8 mouse cellular contexts compared by ENCODE assay signal in the genomic region with DNA sequence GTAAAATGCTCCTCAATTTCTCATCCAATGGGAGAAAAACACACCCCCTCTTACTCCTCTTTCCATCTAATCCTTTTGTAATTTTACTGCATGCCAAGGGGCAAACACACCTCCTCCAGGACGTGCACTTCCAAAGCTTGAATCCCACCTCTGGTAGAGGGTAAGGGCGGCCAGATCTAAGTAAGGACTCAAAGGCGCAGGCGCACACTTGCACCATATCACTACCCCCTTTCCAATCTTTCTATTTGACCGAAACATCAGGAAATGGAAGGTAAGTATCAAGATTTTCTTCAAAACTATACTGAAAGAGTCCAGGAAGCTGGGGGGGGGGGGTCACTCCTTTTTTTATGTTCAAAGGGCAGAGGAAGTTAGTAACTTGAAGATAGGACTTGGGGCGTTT. TPM values are rescaled to one million over a fixed set of nuclear protein-coding genes. Genes with fewer than 3 reads are reported as not detected.
A peak's percentile ranks its signal among the peaks of the same experiment; 100 is the strongest.
DNase-seq lines count a peak whose midpoint lies in the region; ATAC-seq and TF ChIP-seq lines count a peak whose summit lies in the region.

A gene (plus strand): TSS at position 109 of the 400 bp plus-strand sequence.

- WGBS in hindbrain, postnatal 0 days = 2% methylated on average over 6 of the region's 6 CpGs

- peak within 1 kb of the TSS; percentile 55 for H3K4me2 ChIP-seq in hindbrain, postnatal 0 days (ENCODE audit: low read depth, low read length)
- peak within 1 kb of the TSS; percentile 82 for H3K4me2 ChIP-seq in myocyte (ENCODE audit: low read depth)

- no peak for ATAC-seq in hindbrain, postnatal 0 days
- ATAC-seq in monocyte, adult 5-6 weeks (replicated peaks; ENCODE audit: insufficient number of reproducible peaks, low FRiP score, low TSS enrichment, poor library complexity, severe bottlenecking) = no peak
- no peak for ATAC-seq in activated CD4-positive, CD25-positive, alpha-beta regulatory T cell, adult 4 months

- peaks cover 85% of the 10 kb centered on the region for H3K27me3 ChIP-seq in hindbrain, postnatal 0 days (ENCODE audit: insufficient read depth, low read length)
- no peaks in the 10 kb centered on the region for H3K27me3 ChIP-seq in myocyte (ENCODE audit: control insufficient read depth, insufficient read depth, insufficient read length)

- H3K79me2 ChIP-seq in myocyte (ENCODE audit: control insufficient read depth, insufficient read depth) = no peaks in the 10 kb centered on the region

- no peak for DNase-seq in layer of hippocampus, adult 2 months (ENCODE audit: low spot score in 2 of 2)
- DNase-seq in layer of hippocampus, adult 8-10 months (ENCODE audit: low spot score in 2 of 2) = no peak
- DNase-seq in embryo, embryonic 9.5 days (ENCODE audit: extremely low spot score) = peak; percentile 39
- DNase-seq in hindbrain, postnatal 0 days (ENCODE audit: low spot score) = no peak
- no peak for DNase-seq in spleen, postnatal 4 days (ENCODE audit: low spot score in 2 of 2)

- peak within 1 kb of the TSS; percentile 48 for H3K4me3 ChIP-seq in layer of hippocampus, adult 2 months
- H3K4me3 ChIP-seq in hindbrain, postnatal 0 days (ENCODE audit: low read length) = peak within 1 kb of the TSS; percentile 34
- peak within 1 kb of the TSS; percentile 87 for H3K4me3 ChIP-seq in myocyte

- H3K9me3 ChIP-seq in hindbrain, postnatal 0 days (ENCODE audit: low read length) = no peaks in the 10 kb centered on the region

- H3K9ac ChIP-seq in hindbrain, postnatal 0 days (replicated peaks; ENCODE audit: low read length) = no peak within 1 kb of the TSS

- no peak within 1 kb of the TSS for H3K27ac ChIP-seq in layer of hippocampus, adult 2 months
- no peak within 1 kb of the TSS for H3K27ac ChIP-seq in hindbrain, postnatal 0 days

- no peak within 1 kb of the TSS for H3ac ChIP-seq in myocyte (ENCODE audit: control insufficient read depth, insufficient read length)

- TF ChIP-seq POLR2A in myocyte (IDR thresholded peaks at IDR 0.05; ENCODE audit: insufficient read length, low read depth) = no peak

- TF ChIP-seq CTCF in layer of hippocampus, adult 2 months (conservative IDR thresholded peaks at IDR 0.05) = no peak
- TF ChIP-seq CTCF in hindbrain, postnatal 0 days (IDR thresholded peaks at IDR 0.05; ENCODE audit: low read depth) = no peak

- 0 out of 2 replicates have a peak, but pooled peaks cover 2% of the 10 kb centered on the region for H3K4me1 ChIP-seq in hindbrain, postnatal 0 days (ENCODE audit: insufficient read depth, low read length)

- no peaks in the 10 kb centered on the region for H3K36me3 ChIP-seq in hindbrain, postnatal 0 days (ENCODE audit: insufficient read depth, low read length)
- H3K36me3 ChIP-seq in myocyte (ENCODE audit: control insufficient read depth, insufficient read depth) = no peaks in the 10 kb centered on the region

TF ChIP-seq in myocyte, 11 proteins besides CTCF, POLR2A, EP300 and RAD21:
- TF ChIP-seq SRF (IDR thresholded peaks at IDR 0.05; ENCODE audit: control insufficient read depth, insufficient read length, low read depth) (no peak), POLR2AphosphoS2 (IDR thresholded peaks at IDR 0.05; ENCODE audit: insufficient read length, low read depth) (no peak), MYOD1 (IDR thresholded peaks at IDR 0.05; ENCODE audit: control insufficient read depth in 1 of 3, insufficient read length in 2 of 3, low read depth in 2 of 3) (no peak), MYOG (IDR thresholded peaks at IDR 0.05; ENCODE audit: control insufficient read depth in 1 of 3, insufficient read depth in 1 of 3, insufficient read length in 2 of 3, low read depth in 2 of 3) (no peak), MAX (IDR thresholded peaks at IDR 0.05; ENCODE audit: low read depth) (no peak), TCF12 (IDR thresholded peaks at IDR 0.05; ENCODE audit: insufficient read depth, poor library complexity, severe bottlenecking) (no peak), TCF3 (IDR thresholded peaks at IDR 0.05; ENCODE audit: insufficient read length, low read depth) (no peak), REST (IDR thresholded peaks at IDR 0.05; ENCODE audit: insufficient read depth, insufficient read length) (no peak), CEBPB (IDR thresholded peaks at IDR 0.05; ENCODE audit: insufficient read depth, poor library complexity, severe bottlenecking) (no peak), E2F4 (IDR thresholded peaks at IDR 0.05; ENCODE audit: insufficient read depth) (no peak)
TF ChIP-seq in myocyte: peak in this region for 0.

RNA-seq across cellular contexts. Expression of the gene that starts here (rescaled TPM):
- 1 to 10 TPM; 1.6 to 2.0 TPM for total RNA-seq in layer of hippocampus, adult 2 months (2021)
- total RNA-seq in layer of hippocampus, adult 8-10 months (2022) = 1 to 10 TPM; 1.2 to 1.7 (median 1.4) TPM
- 3.9 and 4.4 TPM in 2 replicates for total RNA-seq in hindbrain, postnatal 0 days (2014; rRNA removed)
- 1.8 and 2.0 TPM in 2 replicates for polyA plus RNA-seq in hindbrain, postnatal 0 days (2015; fragmentation: Nextera tagmentation; extraction: Ambion mirVana)
- polyA plus RNA-seq in myocyte (2012; fragmentation: generic; extraction: Trizol) = 1.2 TPM
- not detected in 3 replicates for total RNA-seq in monocyte, adult 5-6 weeks (2017)
- polyA plus RNA-seq in activated CD4-positive, CD25-positive, alpha-beta regulatory T cell, adult 4 months (2017; shearing (Covaris generic)) = not detected

Comparison
In these comparisons a context has a peak if more than half of its experiments do, and no peak if none do; other contexts are left out.
1. H3K4me3 ChIP-seq: peak in every context shown above with its lines; median percentile 87 in myocyte; 48 in layer of hippocampus, adult 2 months; 34 in hindbrain, postnatal 0 days.